Mouse (Mus musculus) layer of hippocampus, adult 2 months (tissue): ENCODE results near the gene Trmt10b. TPM values are rescaled to one million over a fixed set of nuclear protein-coding genes. Genes with fewer than 3 reads are reported as not detected.

Source experiments
- DNase-seq, 2 experiments: peaks; one replicate each; pipeline ENCODE4 v3.0.0; 2022; ENCODE audit warnings: low spot score in 2 of 2
- H3K27ac ChIP-seq: fragments of 200-600 bp; 2 replicates; pipeline ENCODE4 v1.8.1; 2022
- H3K4me3 ChIP-seq: fragments of 200-600 bp; 2 replicates; pipeline ENCODE4 v1.8.1; 2022; ENCODE audit warnings: mild to moderate bottlenecking
- CTCF ChIP-seq: fragments of 200-600 bp; conservative IDR thresholded peaks from 2 replicates; pipeline ENCODE4 v1.8.1; 2022; ENCODE audit warnings: antibody characterized with exemption, mild to moderate bottlenecking, moderate library complexity
- long read RNA-seq, 2 experiments: library from polyadenylated mRNA; stranded (forward); transcript quantifications; one replicate each; pipeline ENCODE4 v2.0.0; 2021; ENCODE audit warnings: borderline mapping rate in 2 of 2
- total RNA-seq, 2 experiments: library from RNA; stranded (reverse); gene quantifications; 2 replicates each; pipeline ENCODE4 v1.2.3; 2021

Gene Trmt10b
- total RNA-seq: 10 to 100 TPM; 13.8 to 16.1 TPM
- long read RNA-seq, experiment 1, transcript Trmt10b-201 (9 exons, 2,064 nt): major isoform, 10 of 13 reads
- long read RNA-seq, experiment 1, partial matches to known transcripts: 1 of 13 reads
- long read RNA-seq, experiment 1, other reads (novel, unspliced or antisense): 2 of 13 reads
- long read RNA-seq, experiment 2, transcript Trmt10b-201 (9 exons, 2,064 nt): major isoform, 17 of 26 reads
- long read RNA-seq, experiment 2, partial matches to known transcripts: 3 of 26 reads
- long read RNA-seq, experiment 2, other reads (novel, unspliced or antisense): 6 of 26 reads

DNA sequence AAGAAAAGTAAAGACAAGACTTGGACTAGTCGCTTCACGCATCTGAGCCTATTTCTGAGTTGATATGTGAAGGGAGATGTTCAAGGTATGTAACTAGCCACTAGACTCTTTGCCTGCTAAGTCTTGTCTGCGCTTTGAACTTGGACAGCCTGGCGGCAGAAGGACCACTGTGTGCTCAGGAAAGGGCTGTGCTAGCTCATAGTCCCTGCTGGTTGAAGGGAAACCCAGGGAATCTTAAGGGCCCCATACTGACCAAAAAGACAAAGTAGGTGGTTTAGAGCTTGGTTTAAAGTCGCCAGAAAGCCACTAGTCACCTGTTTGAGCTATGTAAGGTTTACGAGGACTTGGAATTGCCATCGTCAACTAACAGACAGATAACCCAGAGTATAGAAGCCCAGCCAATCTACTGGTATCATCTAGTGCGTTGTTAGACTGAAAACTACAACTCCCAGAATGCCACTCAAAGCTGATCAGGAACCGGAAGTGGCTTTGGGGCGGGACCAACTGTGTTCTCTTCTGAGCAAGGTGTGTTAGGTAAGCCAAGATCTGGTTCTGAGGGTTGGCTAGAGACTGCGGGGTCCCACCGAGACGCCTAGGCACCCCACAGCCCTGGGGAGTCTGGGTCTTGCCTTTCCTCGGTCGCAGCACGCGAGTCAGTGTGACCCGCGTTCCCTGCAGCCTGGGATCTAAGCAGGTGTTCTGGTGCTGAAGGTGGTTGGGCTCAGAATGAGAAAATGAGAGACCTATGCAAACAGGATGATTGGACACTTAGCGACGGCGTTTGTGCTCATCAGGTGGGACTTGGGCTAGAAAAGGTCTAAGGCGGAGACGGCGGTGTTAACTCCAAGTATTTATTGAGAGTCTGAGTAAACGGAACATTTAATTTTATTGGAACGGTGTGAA lies at the start of gene Trmt10b:
Trmt10b (plus strand) TSS at position 466 of the 903 bp plus-strand sequence.
- peak within 1 kb of the TSS; percentile 93 for H3K4me3 ChIP-seq
- peak within 1 kb of the TSS; percentile 84 for H3K27ac ChIP-seq
- no peak for TF ChIP-seq CTCF
- peak; percentile 70 to 82 for DNase-seq

DNA sequence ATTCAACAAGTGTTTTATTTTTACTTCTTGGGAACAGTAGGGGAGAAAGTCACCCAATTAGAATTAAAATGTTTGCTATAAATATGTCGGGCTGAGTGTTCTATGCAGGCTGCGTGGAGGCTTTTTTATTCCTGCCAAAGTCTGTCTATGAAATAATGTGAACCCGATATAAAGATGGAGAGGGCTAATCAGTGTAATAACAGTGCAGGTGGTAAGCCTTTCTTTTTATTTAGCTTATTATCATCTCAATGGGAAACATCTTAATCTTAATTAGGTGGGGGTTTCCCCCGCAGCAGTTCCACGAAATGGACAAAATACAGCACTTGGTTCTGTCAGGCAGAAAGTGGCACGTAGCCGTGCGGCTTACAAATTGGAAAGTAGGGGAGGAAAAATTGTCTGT lies 45.7 kb upstream of the Trmt10b start:
- no peak for TF ChIP-seq CTCF
- H3K27ac ChIP-seq: no peak overlapping the region
- H3K4me3 ChIP-seq: no peak overlapping the region
- DNase-seq: no peak

DNA sequence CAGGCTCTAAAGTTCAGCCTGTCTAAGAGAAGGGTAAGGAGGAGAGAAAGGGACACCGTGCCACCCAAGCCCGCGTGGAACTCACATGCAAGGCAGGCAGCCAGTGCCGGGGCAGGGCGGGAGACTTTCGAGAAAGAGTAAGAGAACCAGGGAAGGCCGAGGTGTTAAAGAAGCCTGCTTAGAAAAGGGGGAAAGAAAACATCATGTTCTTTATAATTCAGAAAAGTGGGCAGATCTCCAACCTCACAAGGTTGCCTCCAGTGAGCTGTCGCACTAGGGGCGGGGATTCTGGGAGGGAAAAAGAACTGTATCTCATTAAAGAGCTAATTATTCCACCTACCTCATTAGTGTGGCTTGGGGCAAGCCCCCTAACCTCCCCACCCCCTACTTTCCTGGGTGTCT lies 44.1 kb upstream of the Trmt10b start:
- DNase-seq: peak; percentile 32 to 35
- Histone ChIP-seq H3K27ac (peak overlapping the region; percentile 77), H3K4me3 (no peak overlapping the region)
- no peak for TF ChIP-seq CTCF

DNA sequence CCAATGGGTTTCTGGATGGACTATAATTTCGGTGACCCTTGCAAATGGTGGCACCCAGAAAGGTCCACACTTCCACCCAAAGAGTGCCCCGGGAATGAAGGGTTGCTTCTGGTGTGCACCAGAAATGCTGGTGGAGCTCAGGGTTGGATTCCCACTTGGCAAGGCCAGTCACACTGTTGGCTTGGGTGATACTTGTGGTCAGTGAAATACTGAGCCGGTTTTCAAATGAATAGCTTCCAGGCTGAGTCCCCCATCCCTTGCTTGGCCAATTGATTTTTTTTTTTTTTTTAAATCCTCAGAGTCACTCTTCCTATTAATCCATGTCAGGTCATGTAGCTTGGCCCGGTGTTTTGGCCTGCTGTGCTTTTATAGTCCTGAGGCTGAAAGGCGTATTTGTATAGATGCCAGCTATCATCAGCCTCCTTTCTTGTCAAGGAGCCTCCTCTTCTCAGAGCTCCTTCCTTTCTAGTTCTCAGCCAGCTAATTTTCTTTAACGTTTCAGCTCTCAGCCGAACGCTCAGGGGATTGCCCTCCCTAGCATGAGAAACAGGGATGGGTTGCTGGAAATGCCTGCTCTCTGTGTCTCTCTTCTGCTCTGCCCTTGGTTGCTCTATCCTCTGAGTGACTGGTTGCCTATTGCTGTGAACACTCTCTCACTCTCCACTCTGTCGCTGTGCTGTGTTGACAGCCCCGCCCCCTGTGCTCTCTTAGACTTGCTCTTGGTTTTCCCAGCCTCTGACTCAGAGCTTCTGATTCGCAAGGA lies 42.9 kb upstream of the Trmt10b start:
- H3K4me3 ChIP-seq: no peak overlapping the region
- no peak for TF ChIP-seq CTCF
- peak; percentile 23 to 41 for DNase-seq
- H3K27ac ChIP-seq: peak overlapping the region; percentile 77

DNA sequence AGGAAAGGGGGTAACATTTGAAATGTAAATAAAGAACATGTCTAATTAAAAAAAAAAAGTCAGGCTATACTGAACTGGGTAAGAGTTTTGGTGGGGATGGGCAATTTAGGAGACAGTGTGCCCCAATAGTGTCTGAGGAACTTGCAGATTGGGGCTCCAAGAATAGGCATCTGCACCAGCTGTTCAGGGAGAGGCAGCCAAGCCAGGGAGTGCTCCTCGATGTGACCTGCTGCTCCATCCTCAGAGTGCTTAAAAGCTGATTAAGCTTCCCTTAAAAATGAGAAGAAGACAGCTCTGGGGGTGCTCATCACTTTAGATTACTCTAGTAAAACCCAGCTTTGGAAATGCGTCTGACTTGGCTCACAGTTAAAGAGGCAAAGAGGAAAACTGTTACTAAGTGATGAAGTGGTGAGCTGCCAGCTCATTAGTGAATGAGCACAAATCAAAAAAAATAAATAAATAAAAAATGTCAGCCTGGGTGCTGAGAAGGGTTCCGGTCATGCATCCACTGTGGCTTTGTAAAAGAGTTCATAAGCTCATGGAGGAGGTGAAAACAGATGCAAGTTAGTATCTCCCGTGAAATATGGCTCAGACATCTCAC lies 37.6 kb upstream of the Trmt10b start:
- no peak for TF ChIP-seq CTCF
- Histone ChIP-seq H3K27ac (peak overlapping the region; percentile 51), H3K4me3 (no peak overlapping the region)
- DNase-seq: no peak

DNA sequence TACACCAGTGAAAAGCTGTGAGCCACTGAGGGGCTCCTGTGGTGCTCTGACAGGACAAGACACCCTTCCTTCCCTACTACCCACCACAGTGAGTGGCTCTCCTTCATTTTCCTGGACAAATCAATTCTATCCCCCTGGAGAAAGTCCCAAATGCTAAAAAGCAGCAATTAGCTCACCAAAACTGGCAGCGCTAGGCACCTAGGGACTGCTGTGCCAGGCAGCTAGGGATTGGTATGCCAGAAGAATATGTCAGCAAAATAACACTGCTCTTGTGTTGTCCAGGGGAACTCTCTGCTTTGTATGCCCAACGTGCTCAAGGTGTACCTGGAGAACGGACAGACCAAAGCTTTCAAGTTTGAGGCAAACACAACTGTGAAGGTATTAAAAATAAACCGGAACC lies 35.4 kb upstream of the Trmt10b start:
- TF ChIP-seq CTCF: no peak
- peak; percentile 31 to 32 for DNase-seq
- Histone ChIP-seq H3K27ac (peak overlapping the region; percentile 63; the same call in 1 of the 2 replicates), H3K4me3 (no peak overlapping the region)

DNA sequence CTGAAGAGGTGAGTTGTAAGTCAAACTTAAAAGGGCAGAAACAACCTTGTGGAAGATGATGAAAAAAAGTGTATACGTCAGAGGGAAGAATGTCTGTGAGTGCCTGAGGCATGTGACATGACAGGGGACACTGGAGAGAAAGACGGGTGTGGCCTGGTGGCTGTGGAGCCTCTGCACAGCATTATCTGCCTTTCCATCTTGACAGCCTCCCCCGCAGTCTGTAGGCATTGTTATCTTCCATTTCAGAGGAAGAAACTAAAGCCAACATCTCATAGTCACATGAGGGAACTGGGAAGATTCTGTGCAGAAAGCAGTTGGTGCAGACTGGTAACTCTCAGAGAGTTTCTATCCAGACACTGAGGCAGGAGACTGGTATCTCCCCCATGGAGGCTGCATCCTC lies 29.0 kb upstream of the Trmt10b start:
- H3K4me3 ChIP-seq: no peak overlapping the region
- H3K27ac ChIP-seq: no peak overlapping the region
- no peak for TF ChIP-seq CTCF
- DNase-seq: no peak

DNA sequence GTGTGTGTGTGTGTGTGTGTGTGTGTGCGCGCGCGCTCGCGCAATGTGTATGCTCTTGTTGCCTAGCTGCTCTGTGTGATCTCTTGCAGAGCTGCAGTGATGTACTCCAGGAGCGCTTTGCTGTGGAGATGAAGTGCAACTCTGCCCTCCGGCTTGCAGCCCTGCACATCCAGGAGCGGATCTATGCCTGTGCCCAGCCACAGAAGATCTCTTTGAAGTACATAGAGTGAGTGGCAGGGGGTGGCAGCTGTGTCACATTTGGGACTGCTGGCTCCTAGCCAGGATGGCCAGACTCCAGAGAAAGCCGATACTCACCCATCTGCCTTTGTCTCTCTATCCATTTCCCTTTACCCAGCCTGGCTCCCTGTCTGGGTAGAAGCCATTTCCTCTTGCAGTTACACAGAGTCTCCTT lies 25.9 kb upstream of the Trmt10b start:
- DNase-seq: peak; percentile 53 to 69
- H3K4me3 ChIP-seq: no peak overlapping the region
- no peak for TF ChIP-seq CTCF
- H3K27ac ChIP-seq: peak overlapping the region; percentile 32; the same call in 1 of the 2 replicates

DNA sequence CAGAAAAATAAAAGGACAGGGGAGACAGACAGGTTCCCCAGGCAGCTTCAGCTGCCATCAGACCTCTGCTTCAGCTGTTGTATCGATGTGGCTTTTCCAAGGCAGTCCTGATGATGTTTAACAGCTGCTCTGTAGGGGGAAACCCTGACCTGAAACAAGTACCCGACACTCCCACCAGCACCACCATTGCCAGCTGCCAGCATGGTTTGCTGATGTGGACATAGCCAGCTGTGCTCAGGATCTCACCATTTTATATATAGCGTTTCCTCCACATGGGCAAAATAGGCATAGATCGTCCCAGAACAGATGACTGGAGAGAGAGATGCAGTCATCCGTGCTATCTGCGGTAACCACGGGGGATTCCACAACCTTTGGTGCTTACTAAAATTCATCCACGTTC lies 21.2 kb upstream of the Trmt10b start:
- Histone ChIP-seq H3K4me3 (no peak overlapping the region), H3K27ac (no peak overlapping the region)
- no peak for TF ChIP-seq CTCF
- no peak for DNase-seq

DNA sequence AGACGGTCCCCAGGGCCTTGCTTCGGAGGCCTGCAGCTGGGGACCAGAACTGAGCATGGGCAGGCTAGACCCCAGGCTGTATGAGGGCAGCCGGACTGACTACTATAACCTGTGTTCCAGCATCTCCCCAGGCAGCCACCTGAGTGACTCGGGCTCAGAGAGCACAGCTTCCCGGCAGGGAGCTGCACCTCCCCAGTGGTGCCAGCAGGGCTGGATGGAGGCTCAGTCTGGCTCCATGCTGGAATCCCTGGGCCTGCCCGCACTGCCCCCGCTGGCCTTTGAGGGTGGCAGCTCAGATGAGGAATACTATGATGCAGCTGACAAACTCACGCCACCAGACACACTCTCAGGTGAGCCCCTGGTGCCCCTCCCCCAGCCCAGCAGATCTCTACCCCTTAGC lies 17.6 kb upstream of the Trmt10b start:
- TF ChIP-seq CTCF: peak; percentile 47
- H3K4me3 ChIP-seq: no peak overlapping the region
- no peak for DNase-seq
- no peak overlapping the region for H3K27ac ChIP-seq

DNA sequence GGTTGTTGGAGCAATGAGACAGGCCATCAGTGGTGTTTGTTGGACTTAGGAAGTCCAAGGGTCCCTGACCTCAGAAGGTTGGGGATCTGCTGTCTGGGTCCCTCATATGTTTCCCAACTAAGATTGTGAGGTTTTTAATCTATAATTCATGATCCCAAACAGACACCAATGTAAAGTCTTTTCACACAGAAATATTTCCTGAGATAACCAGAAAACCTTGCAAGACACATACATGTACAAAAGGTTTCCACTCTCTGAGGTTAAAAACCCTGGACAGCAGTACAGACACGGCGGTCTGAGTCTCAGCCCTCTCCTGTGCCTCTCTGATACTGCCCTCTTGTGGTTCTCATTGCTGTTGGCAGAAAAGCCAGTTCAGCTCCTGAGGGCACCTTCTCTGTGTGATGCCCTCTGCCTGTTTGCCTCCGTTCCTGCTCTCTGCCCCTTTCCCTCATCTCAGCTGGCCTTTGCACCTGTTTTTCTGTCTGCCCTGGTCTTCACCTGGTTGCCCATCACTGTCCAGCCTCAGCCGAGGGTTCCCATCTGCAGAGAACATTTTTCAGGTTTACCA lies 16.9 kb upstream of the Trmt10b start:
- TF ChIP-seq CTCF: peak; percentile 98
- DNase-seq: peak; percentile 57 to 75
- Histone ChIP-seq H3K27ac (no peak overlapping the region), H3K4me3 (no peak overlapping the region)

DNA sequence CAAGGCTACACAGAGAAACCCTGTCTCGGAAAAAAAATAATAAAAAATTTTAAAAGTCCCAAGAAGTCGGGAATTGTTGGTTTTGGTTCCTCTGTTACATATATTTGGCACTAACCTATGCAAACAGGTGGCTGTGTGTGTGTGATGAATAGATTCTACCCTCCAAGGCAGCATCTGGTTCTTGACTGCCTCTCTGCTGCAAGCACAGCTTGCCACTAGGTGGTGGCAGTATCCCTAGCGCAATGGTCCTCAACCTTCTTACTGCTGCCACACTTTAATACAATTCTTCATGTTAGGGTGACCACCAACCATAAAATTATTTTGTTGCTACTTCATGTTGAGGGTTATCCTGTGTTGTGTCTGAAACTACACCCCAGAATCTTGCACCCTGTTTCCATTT lies 10.6 kb upstream of the Trmt10b start:
- peak; percentile 86 for TF ChIP-seq CTCF
- DNase-seq: no peak

More for the DNA sequence above, 10.6 kb upstream of the Trmt10b start:
- Histone ChIP-seq H3K27ac (no peak overlapping the region), H3K4me3 (no peak overlapping the region)
